Mouse (Mus musculus) forebrain, embryonic 13.5 days (tissue): ENCODE data around the gene Vps45. TPM values are rescaled to one million over a fixed set of nuclear protein-coding genes. Genes with fewer than 3 reads are reported as not detected.

Source experiments
- ATAC-seq: fragments of 200-750 bp; cut with Nextera tagmentation; 2 replicates; pipeline ENCODE4 v1.8.0; 2017
- H3K27ac ChIP-seq: fragments of 300-500 bp; sonication (generic); 2 replicates; pipeline ENCODE4 v1.5.1; 2015; ENCODE audit warnings: inconsistent platforms, mild to moderate bottlenecking, moderate library complexity
- H3K27me3 ChIP-seq: fragments of 300-500 bp; sonication (generic); 2 replicates; pipeline ENCODE4 v1.6.1; 2015; ENCODE audit warnings: mild to moderate bottlenecking, inconsistent platforms
- H3K36me3 ChIP-seq: fragments of 300-500 bp; sonication (generic); 2 replicates; pipeline ENCODE4 v1.6.1; 2015; ENCODE audit warnings: mild to moderate bottlenecking, inconsistent platforms; ENCODE audit not compliant: poor library complexity, severe bottlenecking
- H3K4me1 ChIP-seq: fragments of 300-500 bp; sonication (generic); 2 replicates; pipeline ENCODE4 v1.6.1; 2015; ENCODE audit warnings: inconsistent platforms
- H3K4me2 ChIP-seq: fragments of 300-500 bp; sonication (generic); 2 replicates; pipeline ENCODE4 v1.6.1; 2015; ENCODE audit warnings: inconsistent platforms, mild to moderate bottlenecking, moderate library complexity
- H3K4me3 ChIP-seq: fragments of 300-500 bp; sonication (generic); 2 replicates; pipeline ENCODE4 v1.5.1; 2015; ENCODE audit warnings: mild to moderate bottlenecking, inconsistent platforms
- H3K9ac ChIP-seq: fragments of 300-500 bp; sonication (generic); 2 replicates; pipeline ENCODE4 v1.6.1; 2015; ENCODE audit warnings: mild to moderate bottlenecking, inconsistent platforms
- H3K9me3 ChIP-seq: fragments of 300-500 bp; sonication (generic); replicated peaks from 2 replicates; pipeline ENCODE4 v1.6.1; 2016; ENCODE audit warnings: inconsistent platforms
- WGBS: fragments of 180-500 bp; shearing (Covaris S2); methylation state at CpG from one replicate; pipeline ENCODE4 v1.1.7; 2015; 5-methylcytosine and 5-hydroxymethylcytosine counted together
- polyA plus RNA-seq: library from polyadenylated mRNA; unstranded; fragments of >200 nt; fragmentation: Nextera tagmentation; extraction: Ambion mirVana; gene quantifications from 2 replicates; pipeline ENCODE4 v1.2.1, GENCODE M21; 2015

Vps45 gene
- polyA plus RNA-seq, 1 experiment from 2014 or later, result 62.2 TPM

DNA sequence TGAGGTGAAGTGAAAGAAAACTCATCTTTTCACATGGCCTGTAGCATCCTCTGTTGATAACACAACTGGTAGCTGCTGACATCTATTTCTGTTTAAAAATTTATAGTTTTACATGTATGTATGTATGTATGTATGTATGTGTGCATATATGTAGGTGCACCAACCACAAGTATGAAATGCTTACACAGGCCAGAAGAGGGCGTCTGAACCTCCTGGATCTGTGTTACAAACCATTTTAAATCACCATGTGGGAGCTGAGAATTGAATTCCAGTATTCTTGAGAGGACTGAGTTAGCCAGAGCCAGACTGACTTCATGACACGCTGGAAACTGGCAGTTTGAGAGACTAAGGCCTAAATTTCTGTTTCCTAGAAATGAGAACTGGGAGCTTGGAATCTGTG lies 32.9 kb upstream of the Vps45 start:
- no peak for ATAC-seq
- Histone ChIP-seq H3K36me3 (no peaks in the 10 kb centered on the region), H3K4me2 (no peak overlapping the region), H3K27me3 (no peaks in the 10 kb centered on the region), H3K4me1 (no peaks in the 10 kb centered on the region), H3K9ac (no peak overlapping the region), H3K4me3 (no peak overlapping the region), H3K27ac (no peak overlapping the region), H3K9me3 (no peaks in the 10 kb centered on the region)
- 74% methylated on average over 2 of the region's 2 CpGs for WGBS

DNA sequence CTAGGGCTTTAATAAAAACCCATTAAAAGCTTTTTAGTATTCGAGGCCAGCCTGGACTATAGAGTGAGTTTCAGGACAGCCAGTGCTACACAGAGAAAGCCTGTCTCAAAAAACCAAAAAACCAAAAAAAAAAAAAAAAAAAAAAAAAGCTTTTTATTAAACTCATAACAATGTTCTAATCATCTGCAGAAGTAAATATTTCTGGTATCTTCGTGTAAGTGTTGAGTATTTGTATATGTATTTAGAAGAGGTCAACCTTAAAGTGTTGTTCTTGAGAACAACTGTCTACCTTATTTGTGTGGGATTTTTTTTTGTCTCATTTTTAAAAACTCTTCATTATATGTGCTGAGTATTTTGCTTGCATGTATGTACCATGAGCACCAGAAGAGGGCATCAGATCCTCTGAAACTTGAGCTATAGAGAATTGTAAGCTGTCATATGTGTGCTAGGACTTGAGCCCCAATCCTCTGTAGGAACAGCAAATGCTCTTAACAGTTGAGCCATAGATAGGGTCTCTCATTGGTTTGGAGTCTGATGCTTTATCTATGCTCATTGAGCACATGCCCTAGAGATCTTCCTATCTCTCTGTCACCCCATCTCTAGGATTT lies 31.7 kb upstream of the Vps45 start:
- WGBS, result 77% methylated on average over 2 of the region's 2 CpGs

DNA sequence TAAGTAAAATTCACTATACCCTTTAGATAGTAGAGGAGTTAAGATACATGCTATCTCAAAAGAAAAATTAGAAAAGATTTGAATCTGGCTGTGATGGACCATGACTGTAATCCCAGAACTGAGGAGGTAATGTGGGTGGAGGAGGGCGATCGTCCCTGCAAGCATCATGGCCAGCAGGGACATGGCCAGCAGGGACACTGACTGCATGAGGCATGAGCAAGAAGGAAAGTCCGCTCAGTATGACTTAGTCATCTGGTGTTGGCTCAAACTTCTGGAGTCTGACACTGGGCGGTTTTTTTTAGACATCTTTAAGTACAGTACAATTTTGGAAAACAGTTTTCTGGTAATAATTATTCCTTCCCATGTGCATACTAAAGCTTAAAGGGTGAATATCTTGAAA lies 29.5 kb upstream of the Vps45 start:
- Histone ChIP-seq H3K4me3 (no peak overlapping the region), H3K27ac (no peak overlapping the region), H3K36me3 (no peaks in the 10 kb centered on the region), H3K27me3 (no peaks in the 10 kb centered on the region), H3K4me1 (no peaks in the 10 kb centered on the region), H3K9ac (no peak overlapping the region), H3K4me2 (no peak overlapping the region), H3K9me3 (no peaks in the 10 kb centered on the region)
- ATAC-seq, result no peak
- 88% methylated on average over 4 of the region's 4 CpGs for WGBS

More for the DNA sequence above, 31.7 kb upstream of the Vps45 start:
- H3K27me3 ChIP-seq, result no peaks in the 10 kb centered on the region
- H3K9ac ChIP-seq, result no peak overlapping the region
- H3K4me3 ChIP-seq, result no peak overlapping the region
- ATAC-seq, result no peak
- no peaks in the 10 kb centered on the region for H3K9me3 ChIP-seq
- no peak overlapping the region for H3K27ac ChIP-seq
- H3K36me3 ChIP-seq, result no peaks in the 10 kb centered on the region
- H3K4me2 ChIP-seq, result no peak overlapping the region
- no peaks in the 10 kb centered on the region for H3K4me1 ChIP-seq

DNA sequence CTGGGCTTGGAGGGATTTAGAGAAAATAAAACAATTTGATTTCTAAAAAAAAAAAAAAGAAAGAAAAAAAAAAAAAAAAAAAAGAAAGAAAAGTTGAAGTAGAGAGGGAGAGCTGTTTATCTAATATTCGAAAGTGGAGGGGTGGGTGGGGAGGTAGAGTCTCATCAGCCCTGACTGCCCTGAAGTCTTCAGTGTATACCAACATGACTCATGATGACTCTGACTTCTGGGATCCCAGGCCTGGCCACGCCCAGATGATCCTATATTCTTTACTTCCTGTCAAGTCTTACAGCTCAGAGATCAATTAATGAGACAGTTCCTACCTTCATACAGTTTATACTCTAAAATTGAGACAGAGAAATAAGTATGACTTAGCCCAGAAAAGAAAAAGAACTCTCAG lies 29.0 kb upstream of the Vps45 start:
- Histone ChIP-seq H3K4me1 (no peaks in the 10 kb centered on the region), H3K9me3 (no peaks in the 10 kb centered on the region), H3K27me3 (no peaks in the 10 kb centered on the region), H3K4me2 (no peak overlapping the region), H3K4me3 (no peak overlapping the region), H3K36me3 (no peaks in the 10 kb centered on the region), H3K27ac (no peak overlapping the region), H3K9ac (no peak overlapping the region)
- no peak for ATAC-seq
- WGBS, result 68% methylated on average over 2 of the region's 2 CpGs

DNA sequence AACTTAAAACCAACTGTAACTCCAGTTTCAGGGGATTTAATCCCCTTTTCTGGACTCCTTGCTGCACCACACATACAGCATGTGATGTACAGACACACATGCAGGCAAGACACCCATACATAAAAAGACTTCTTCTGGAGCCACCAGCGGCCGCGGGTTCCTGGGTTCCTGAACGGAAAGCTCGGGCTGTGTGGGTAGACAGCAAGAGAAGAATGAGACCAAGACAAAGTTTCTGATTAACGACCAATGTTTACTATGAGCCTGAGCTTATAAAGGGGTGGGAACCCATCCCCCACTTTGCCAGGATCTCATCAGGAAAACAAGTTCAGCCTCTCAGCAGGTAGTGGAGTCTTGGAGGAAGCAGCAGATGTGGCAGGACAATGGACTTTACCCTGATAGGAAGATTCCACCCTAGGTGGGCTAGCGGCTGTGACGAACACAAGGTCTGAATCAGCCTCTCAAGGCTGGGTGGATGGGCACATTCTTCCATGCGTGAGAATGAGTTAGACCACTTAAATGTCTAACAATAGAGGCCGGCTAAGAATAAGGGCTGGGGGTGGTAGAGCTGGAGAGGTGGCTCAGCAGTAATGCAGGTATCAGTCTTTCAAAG lies 26.0 kb upstream of the Vps45 start:
- no peaks in the 10 kb centered on the region for H3K27me3 ChIP-seq
- no peak overlapping the region for H3K4me2 ChIP-seq
- H3K9me3 ChIP-seq, result no peaks in the 10 kb centered on the region
- no peaks in the 10 kb centered on the region for H3K4me1 ChIP-seq
- no peaks in the 10 kb centered on the region for H3K36me3 ChIP-seq
- no peak overlapping the region for H3K9ac ChIP-seq
- ATAC-seq, result no peak
- WGBS, result 72% methylated on average over 10 of the region's 10 CpGs
- H3K4me3 ChIP-seq, result no peak overlapping the region
- H3K27ac ChIP-seq, result no peak overlapping the region

DNA sequence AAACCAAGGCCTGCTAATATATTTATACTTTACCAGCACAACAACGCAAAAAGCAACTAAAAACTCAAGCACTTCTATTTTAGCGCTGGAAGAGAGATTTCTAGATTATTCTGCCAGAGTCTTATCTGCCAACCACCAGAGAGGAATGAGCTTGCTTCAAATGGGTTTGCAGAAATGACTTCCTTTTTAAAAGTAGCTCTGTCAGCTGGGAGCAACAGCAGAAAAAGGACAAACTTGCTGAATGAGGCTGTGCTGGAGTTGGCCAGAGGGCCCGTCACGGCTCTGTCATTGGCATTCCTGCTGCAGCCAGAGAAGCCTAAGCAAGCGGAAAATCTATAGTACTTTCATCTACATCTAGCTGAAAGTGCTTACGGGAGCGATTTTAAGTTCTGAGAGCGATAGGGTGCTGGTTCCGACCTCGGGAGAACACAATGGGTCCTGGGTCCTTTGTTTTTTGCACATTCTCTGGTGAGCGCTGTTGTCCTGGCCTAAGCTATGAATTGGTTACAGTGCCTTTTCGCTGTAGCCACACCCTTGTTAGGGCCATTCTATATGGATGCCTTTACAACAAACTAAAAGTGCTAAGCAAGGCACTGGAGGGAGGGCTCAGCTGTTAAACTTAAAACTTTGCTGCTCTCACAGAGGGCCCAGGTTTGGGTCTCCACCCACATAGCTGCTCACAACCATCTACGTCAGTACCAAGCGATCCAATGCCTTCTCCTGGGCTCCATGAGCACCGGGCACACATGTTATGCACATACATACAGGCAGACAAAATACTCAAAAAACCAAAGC lies 24.6 kb upstream of the Vps45 start:
- H3K9me3 ChIP-seq, result no peaks in the 10 kb centered on the region
- 66% methylated on average over 15 of the region's 15 CpGs for whole genome bisulfite sequencing
- no peak for ATAC-seq

GRCm38 (mm10) chr3:96082100-96082499 lies 23.8 kb upstream of the Vps45 start:
- no peak overlapping the region for H3K4me2 ChIP-seq
- WGBS, result 85% methylated on average over 2 of the region's 2 CpGs
- no peak overlapping the region for H3K27ac ChIP-seq
- H3K9ac ChIP-seq, result no peak overlapping the region
- ATAC-seq, result no peak
- H3K27me3 ChIP-seq, result no peaks in the 10 kb centered on the region
- no peaks in the 10 kb centered on the region for H3K4me1 ChIP-seq
- no peaks in the 10 kb centered on the region for H3K9me3 ChIP-seq
- no peak overlapping the region for H3K4me3 ChIP-seq
- no peaks in the 10 kb centered on the region for H3K36me3 ChIP-seq

More for the DNA sequence above, 24.6 kb upstream of the Vps45 start:
- H3K27ac ChIP-seq, result no peak overlapping the region
- no peak overlapping the region for H3K4me2 ChIP-seq
- no peaks in the 10 kb centered on the region for H3K4me1 ChIP-seq
- no peaks in the 10 kb centered on the region for H3K36me3 ChIP-seq
- no peak overlapping the region for H3K9ac ChIP-seq
- H3K4me3 ChIP-seq, result no peak overlapping the region
- no peaks in the 10 kb centered on the region for H3K27me3 ChIP-seq

DNA sequence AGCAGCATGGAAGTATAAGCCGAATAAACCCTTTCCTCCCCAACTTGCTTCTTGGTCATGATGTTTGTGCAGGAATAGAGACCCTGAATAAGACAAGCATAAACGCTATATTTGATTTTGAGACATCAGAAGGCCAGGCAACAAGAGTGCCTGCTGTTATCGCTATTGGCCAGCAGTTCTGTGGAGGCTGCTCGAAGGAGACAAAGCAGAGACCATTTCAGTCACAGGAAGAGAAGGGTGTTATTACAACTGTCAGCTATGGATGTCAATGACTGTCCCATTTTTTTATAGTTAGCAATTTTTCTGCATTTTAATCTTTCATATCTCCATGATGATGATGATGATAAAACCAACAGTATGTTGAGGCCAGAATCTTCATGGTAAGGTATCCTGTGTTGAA lies 23.4 kb upstream of the Vps45 start:
- Histone ChIP-seq H3K9me3 (no peaks in the 10 kb centered on the region), H3K36me3 (no peaks in the 10 kb centered on the region), H3K4me1 (no peaks in the 10 kb centered on the region), H3K4me2 (no peak overlapping the region), H3K27me3 (no peaks in the 10 kb centered on the region), H3K27ac (no peak overlapping the region), H3K4me3 (no peak overlapping the region), H3K9ac (no peak overlapping the region)
- WGBS, result 89% methylated on average over 4 of the region's 4 CpGs
- ATAC-seq, result no peak

GRCm38 (mm10) chr3:96081006-96081405 lies 22.7 kb upstream of the Vps45 start:
- Histone ChIP-seq H3K27me3 (no peaks in the 10 kb centered on the region), H3K36me3 (no peaks in the 10 kb centered on the region), H3K4me2 (no peak overlapping the region), H3K4me1 (no peaks in the 10 kb centered on the region), H3K4me3 (no peak overlapping the region), H3K9ac (no peak overlapping the region), H3K27ac (no peak overlapping the region), H3K9me3 (no peaks in the 10 kb centered on the region)
- WGBS, result 67% methylated on average over 1 of the region's 1 CpGs
- ATAC-seq, result no peak

GRCm38 (mm10) chr3:96078711-96079110 lies 20.4 kb upstream of the Vps45 start:
- Histone ChIP-seq H3K27ac (no peak overlapping the region), H3K9me3 (no peaks in the 10 kb centered on the region), H3K4me3 (no peak overlapping the region), H3K4me1 (no peaks in the 10 kb centered on the region), H3K27me3 (no peaks in the 10 kb centered on the region), H3K36me3 (no peaks in the 10 kb centered on the region), H3K4me2 (no peak overlapping the region), H3K9ac (no peak overlapping the region)
- 78% methylated on average over 3 of the region's 3 CpGs for WGBS
- no peak for ATAC-seq

- no peaks in the 10 kb centered on the region for H3K9me3 ChIP-seq
- no peak for ATAC-seq
- no peaks in the 10 kb centered on the region for H3K4me1 ChIP-seq
- no peaks in the 10 kb centered on the region for H3K36me3 ChIP-seq
- H3K9ac ChIP-seq, result no peak overlapping the region
- H3K27me3 ChIP-seq, result no peaks in the 10 kb centered on the region
- 74% methylated on average over 6 of the region's 6 CpGs for WGBS
- H3K27ac ChIP-seq, result no peak overlapping the region
- H3K4me2 ChIP-seq, result no peak overlapping the region
- no peak overlapping the region for H3K4me3 ChIP-seq
Measured at GRCm38 (mm10) chr3:96078066-96078465, 19.8 kb upstream of the Vps45 start.

GRCm38 (mm10) chr3:96072921-96073486 lies 14.7 kb upstream of the Vps45 start:
- Histone ChIP-seq H3K4me2 (no peak overlapping the region), H3K27ac (no peak overlapping the region), H3K4me3 (no peak overlapping the region), H3K9me3 (no peaks in the 10 kb centered on the region), H3K27me3 (no peaks in the 10 kb centered on the region), H3K36me3 (no peaks in the 10 kb centered on the region), H3K9ac (no peak overlapping the region), H3K4me1 (no peaks in the 10 kb centered on the region)
- no peak for ATAC-seq
- WGBS, result 56% methylated on average over 12 of the region's 12 CpGs
